ENCODE assay signal across 8 mouse cellular contexts in genomic region chr5:35925171-35925634, GRCm38 (mm10). TPM values are rescaled to one million over a fixed set of nuclear protein-coding genes. Genes with fewer than 3 reads are reported as not detected.
DNase-seq lines count a peak whose midpoint lies in the region; ATAC-seq lines count a peak whose summit lies in the region.

No protein-coding gene starts in this region.

- intact Hi-C loops in left cerebral cortex, postnatal 14 days (cut with DNase I): no loop called here

- H3K9ac ChIP-seq in forebrain, embryonic 12.5 days: no peak overlapping the region
- H3K9ac ChIP-seq in hindbrain, embryonic 11.5 days (ENCODE audit: low read depth, low read length): 0 out of 2 replicates have a peak overlapping the region, but pooled peaks have one; percentile 0

- H3K36me3 ChIP-seq in forebrain, embryonic 12.5 days (replicated peaks): no peaks in the 10 kb centered on the region
- H3K36me3 ChIP-seq in hindbrain, embryonic 11.5 days (ENCODE audit: control insufficient read depth, insufficient read depth, low read length): no peaks in the 10 kb centered on the region

- no peaks in the 10 kb centered on the region for H3K27me3 ChIP-seq in forebrain, embryonic 12.5 days
- no peaks in the 10 kb centered on the region for H3K27me3 ChIP-seq in hindbrain, embryonic 11.5 days (ENCODE audit: control insufficient read depth, insufficient read depth, low read length)

- H3K4me1 ChIP-seq in forebrain, embryonic 12.5 days: peaks cover 74% of the 10 kb centered on the region
- H3K4me1 ChIP-seq in hindbrain, embryonic 11.5 days (replicated peaks; ENCODE audit: control insufficient read depth, insufficient read depth, low read length): peaks cover 24% of the 10 kb centered on the region

- H3K9me3 ChIP-seq in forebrain, embryonic 12.5 days: no peaks in the 10 kb centered on the region
- no peaks in the 10 kb centered on the region for H3K9me3 ChIP-seq in hindbrain, embryonic 11.5 days (ENCODE audit: control insufficient read depth, low read length)

- peak overlapping the region; percentile 74 for H3K27ac ChIP-seq in forebrain, embryonic 12.5 days
- peak overlapping the region; percentile 49 for H3K27ac ChIP-seq in hindbrain, embryonic 11.5 days (ENCODE audit: low read depth, low read length)

- no peak overlapping the region for H3K4me3 ChIP-seq in forebrain, embryonic 12.5 days (replicated peaks)
- H3K4me3 ChIP-seq in hindbrain, embryonic 11.5 days (ENCODE audit: low read depth, low read length): no peak overlapping the region

- peak; percentile 30 to 64 for DNase-seq in layer of hippocampus, adult 18-20 months (ENCODE audit: low spot score in 2 of 2)
- no peak for DNase-seq in layer of hippocampus, adult 9-10 months (ENCODE audit: low spot score)
- peak; percentile 46 for DNase-seq in hindbrain, embryonic 11.5 days (ENCODE audit: low spot score)
- DNase-seq in left cerebral cortex, postnatal 14 days (ENCODE audit: low spot score in 2 of 2): peak; percentile 33 to 61
- peak; percentile 56 to 67 for DNase-seq in right cerebral cortex, adult 2 months (ENCODE audit: low spot score in 2 of 2)
- no peak for DNase-seq in ovary, postnatal 36 days (ENCODE audit: low spot score)
- DNase-seq in ovary, adult 18-20 months (ENCODE audit: low spot score): no peak

- ATAC-seq in forebrain, embryonic 12.5 days (ENCODE audit: low FRiP score): peak; percentile 64
- ATAC-seq in hindbrain, embryonic 11.5 days (ENCODE audit: low FRiP score): peak; percentile 63

- no peak overlapping the region for H3K4me2 ChIP-seq in forebrain, embryonic 12.5 days
- H3K4me2 ChIP-seq in hindbrain, embryonic 11.5 days (replicated peaks; ENCODE audit: low read depth, low read length): no peak overlapping the region

- WGBS in forebrain, embryonic 12.5 days: 65% methylated on average over 12 of the region's 12 CpGs
- 40% methylated on average over 12 of the region's 12 CpGs for WGBS in hindbrain, embryonic 11.5 days

RNA-seq across cellular contexts. Expression of gene Afap1, which starts 32.1 kb away (rescaled TPM):
- 10 to 100 TPM; 23.1 to 29.1 TPM for total RNA-seq in layer of hippocampus, adult 18-20 months (2021)
- polyA plus RNA-seq in forebrain, embryonic 12.5 days (2016; fragmentation: Nextera tagmentation; extraction: Ambion mirVana): 40.7 and 48.3 TPM in 2 replicates
- 55.7 and 58.2 TPM in 2 replicates for polyA plus RNA-seq in hindbrain, embryonic 11.5 days (2014; fragmentation: Nextera tagmentation; extraction: Ambion mirVana)
- 10 to 100 TPM; 66.8 to 71.6 TPM for total RNA-seq in left cerebral cortex, postnatal 14 days (2021)

Comparison
In these comparisons a context has a peak if more than half of its experiments do, and no peak if none do; other contexts are left out.
1. DNase-seq: peak in layer of hippocampus, adult 18-20 months (2 of 2), hindbrain, embryonic 11.5 days (single experiment), left cerebral cortex, postnatal 14 days (2 of 2) and right cerebral cortex, adult 2 months (2 of 2); none in layer of hippocampus, adult 9-10 months (single experiment), ovary, postnatal 36 days (single experiment) and ovary, adult 18-20 months (single experiment).